In genomic region chr2:152686399-152686798, GRCm38 (mm10) we compare ENCODE assay signal across 8 mouse cellular contexts. TPM values are rescaled to one million over a fixed set of nuclear protein-coding genes. Genes with fewer than 3 reads are reported as not detected.
DNase-seq lines count a peak whose midpoint lies in the region; ATAC-seq and TF ChIP-seq lines count a peak whose summit lies in the region.

No protein-coding gene starts in this region.

- DNase-seq in left cerebral cortex, adult 2 months (ENCODE audit: extremely low spot score in 1 of 2, low spot score in 2 of 2): no peak
- DNase-seq in left cerebral cortex, adult 8-10 months (ENCODE audit: low spot score in 2 of 2): no peak
- no peak for DNase-seq in limb, embryonic 11.5 days (ENCODE audit: low spot score)
- no peak for DNase-seq in left cerebral cortex, adult 9 months (ENCODE audit: low spot score in 2 of 2)
- DNase-seq in urinary bladder, adult 2 months (ENCODE audit: low spot score): no peak

- intact Hi-C loops in left cerebral cortex, adult 2 months (cut with DNase I): no loop called here

- no peak for TF ChIP-seq CTCF in left cerebral cortex, adult 2 months (IDR thresholded peaks at IDR 0.05)

- peak; percentile 22 for ATAC-seq in forebrain, embryonic 13.5 days
- no peak for ATAC-seq in limb, embryonic 11.5 days (ENCODE audit: insufficient number of reproducible peaks, low FRiP score, low TSS enrichment, low read depth)
- ATAC-seq in neural tube, embryonic 14.5 days (ENCODE audit: low read depth): peak; percentile 39
- no peak for ATAC-seq in inflammation-experienced regulatory T-cells, adult 6 months

- no peaks in the 10 kb centered on the region for H3K27me3 ChIP-seq in forebrain, embryonic 13.5 days
- H3K27me3 ChIP-seq in limb, embryonic 11.5 days (ENCODE audit: control insufficient read depth, insufficient read depth, low read length): no peaks in the 10 kb centered on the region
- H3K27me3 ChIP-seq in neural tube, embryonic 14.5 days (ENCODE audit: control insufficient read depth, insufficient read depth, low read length): no peaks in the 10 kb centered on the region

- H3K9ac ChIP-seq in forebrain, embryonic 13.5 days: peak overlapping the region; percentile 27; the same call in 1 of the 2 replicates
- 0 out of 2 replicates have a peak overlapping the region, but pooled peaks have one; percentile 5 for H3K9ac ChIP-seq in limb, embryonic 11.5 days (ENCODE audit: low read length)
- H3K9ac ChIP-seq in neural tube, embryonic 14.5 days (replicated peaks; ENCODE audit: low read depth, low read length): peak overlapping the region; percentile 32; the same call in 1 of the 2 replicates

- peak overlapping the region; percentile 79; the same call in 1 of the 2 replicates for H3K27ac ChIP-seq in left cerebral cortex, adult 2 months
- H3K27ac ChIP-seq in forebrain, embryonic 13.5 days: peak overlapping the region; percentile 59
- H3K27ac ChIP-seq in limb, embryonic 11.5 days (replicated peaks; ENCODE audit: low read depth, low read length): no peak overlapping the region
- H3K27ac ChIP-seq in neural tube, embryonic 14.5 days (ENCODE audit: low read depth, low read length): peak overlapping the region; percentile 58; the same call in 1 of the 2 replicates

- peak overlapping the region; percentile 40 for H3K4me3 ChIP-seq in left cerebral cortex, adult 2 months
- peak overlapping the region; percentile 2 for H3K4me3 ChIP-seq in forebrain, embryonic 13.5 days
- peak overlapping the region; percentile 15; the same call in 1 of the 2 replicates for H3K4me3 ChIP-seq in limb, embryonic 11.5 days (ENCODE audit: low read depth, low read length)
- no peak overlapping the region; the same call in 1 of the 2 replicates for H3K4me3 ChIP-seq in neural tube, embryonic 14.5 days (ENCODE audit: low read depth, low read length)

- peak overlapping the region; percentile 48 for H3K4me2 ChIP-seq in forebrain, embryonic 13.5 days
- H3K4me2 ChIP-seq in limb, embryonic 11.5 days (ENCODE audit: low read depth, severe bottlenecking): peak overlapping the region; percentile 11; the same call in 1 of the 2 replicates
- H3K4me2 ChIP-seq in neural tube, embryonic 14.5 days (ENCODE audit: low read depth, low read length): peak overlapping the region; percentile 35

- no peaks in the 10 kb centered on the region; the same call in 1 of the 2 replicates for H3K9me3 ChIP-seq in forebrain, embryonic 13.5 days (replicated peaks)
- H3K9me3 ChIP-seq in limb, embryonic 11.5 days (ENCODE audit: control insufficient read depth, low read length): peaks cover 3% of the 10 kb centered on the region; the same call in 1 of the 2 replicates
- H3K9me3 ChIP-seq in neural tube, embryonic 14.5 days (ENCODE audit: control insufficient read depth, low read length): no peaks in the 10 kb centered on the region

- peaks cover 100% of the 10 kb centered on the region for H3K36me3 ChIP-seq in forebrain, embryonic 13.5 days (ENCODE audit: poor library complexity, severe bottlenecking)
- H3K36me3 ChIP-seq in limb, embryonic 11.5 days (ENCODE audit: control insufficient read depth, insufficient read depth, low read length): peaks cover 47% of the 10 kb centered on the region
- H3K36me3 ChIP-seq in neural tube, embryonic 14.5 days (ENCODE audit: control insufficient read depth, insufficient read depth, low read length): peaks cover 60% of the 10 kb centered on the region

- peaks cover 7% of the 10 kb centered on the region for H3K4me1 ChIP-seq in forebrain, embryonic 13.5 days
- no peaks in the 10 kb centered on the region for H3K4me1 ChIP-seq in limb, embryonic 11.5 days (ENCODE audit: control insufficient read depth, insufficient read depth, low read length)
- no peaks in the 10 kb centered on the region for H3K4me1 ChIP-seq in neural tube, embryonic 14.5 days (ENCODE audit: control insufficient read depth, insufficient read depth, low read length)

- WGBS in forebrain, embryonic 13.5 days: 60% methylated on average over 12 of the region's 12 CpGs
- 64% methylated on average over 12 of the region's 12 CpGs for WGBS in limb, embryonic 11.5 days
- WGBS in neural tube, embryonic 14.5 days: 57% methylated on average over 12 of the region's 12 CpGs

RNA-seq across cellular contexts. Expression of gene Mcts2, which starts 0.4 kb away (rescaled TPM):
- 10 to 100 TPM; 17.6 to 19.8 TPM for total RNA-seq in left cerebral cortex, adult 2 months (2021)
- total RNA-seq in left cerebral cortex, adult 8-10 months (2022): 10 to 100 TPM; 15.5 to 18.6 (median 18.2) TPM
- 40.0 and 42.2 TPM in 2 replicates for polyA plus RNA-seq in forebrain, embryonic 13.5 days (2015; fragmentation: Nextera tagmentation; extraction: Ambion mirVana)
- polyA plus RNA-seq in limb, embryonic 11.5 days (2014; fragmentation: Nextera tagmentation; extraction: Ambion mirVana): 37.1 and 38.5 TPM in 2 replicates
- polyA plus RNA-seq in neural tube, embryonic 14.5 days (2014; fragmentation: Nextera tagmentation; extraction: Ambion mirVana): 40.2 and 43.8 TPM in 2 replicates
- 1 to 10 TPM; 2.4 to 3.7 (median 2.5) TPM for polyA plus RNA-seq in inflammation-experienced regulatory T-cells, adult 6 months (2017; shearing (Covaris generic))
- polyA plus RNA-seq in urinary bladder, adult 2 months (2012; rRNA removed): 17.1 and 17.8 TPM in 2 replicates

RNA-seq across cellular contexts. Expression of gene H13, which starts 17.1 kb away (rescaled TPM):
- total RNA-seq in left cerebral cortex, adult 2 months (2021): 10 to 100 TPM; 77.2 to 82.2 TPM
- 10 to 100 TPM; 59.6 to 78.5 (median 71.8) TPM for total RNA-seq in left cerebral cortex, adult 8-10 months (2022)
- 131 and 142 TPM in 2 replicates for polyA plus RNA-seq in forebrain, embryonic 13.5 days (2015; fragmentation: Nextera tagmentation; extraction: Ambion mirVana)
- polyA plus RNA-seq in limb, embryonic 11.5 days (2014; fragmentation: Nextera tagmentation; extraction: Ambion mirVana): 123 and 126 TPM in 2 replicates
- polyA plus RNA-seq in neural tube, embryonic 14.5 days (2014; fragmentation: Nextera tagmentation; extraction: Ambion mirVana): 156 and 160 TPM in 2 replicates
- polyA plus RNA-seq in inflammation-experienced regulatory T-cells, adult 6 months (2017; shearing (Covaris generic)): 10 to 100 TPM; 61.6 to 72.9 (median 72.1) TPM
- 64.3 and 67.2 TPM in 2 replicates for polyA plus RNA-seq in urinary bladder, adult 2 months (2012; rRNA removed)

RNA-seq across cellular contexts. Expression of gene Id1, which starts 49.7 kb away (rescaled TPM):
- total RNA-seq in left cerebral cortex, adult 2 months (2021): 10 to 100 TPM; 22.4 to 24.2 TPM
- 10 to 100 TPM; 19.1 to 30.8 (median 22.9) TPM for total RNA-seq in left cerebral cortex, adult 8-10 months (2022)
- polyA plus RNA-seq in forebrain, embryonic 13.5 days (2015; fragmentation: Nextera tagmentation; extraction: Ambion mirVana): 25.8 and 26.1 TPM in 2 replicates
- 221 and 248 TPM in 2 replicates for polyA plus RNA-seq in limb, embryonic 11.5 days (2014; fragmentation: Nextera tagmentation; extraction: Ambion mirVana)
- polyA plus RNA-seq in neural tube, embryonic 14.5 days (2014; fragmentation: Nextera tagmentation; extraction: Ambion mirVana): 49.9 and 50.4 TPM in 2 replicates
- polyA plus RNA-seq in inflammation-experienced regulatory T-cells, adult 6 months (2017; shearing (Covaris generic)): under 1 TPM in 1 of 3 experiments, not detected in 2; 0.91 TPM
- polyA plus RNA-seq in urinary bladder, adult 2 months (2012; rRNA removed): 416 and 633 TPM in 2 replicates

RNA-seq across cellular contexts. Expression of gene Rem1, which starts 59.6 kb away (rescaled TPM):
- under 1 TPM; 0.65 to 0.68 TPM for total RNA-seq in left cerebral cortex, adult 2 months (2021)
- total RNA-seq in left cerebral cortex, adult 8-10 months (2022): 1 to 10 TPM in 2 of 4 experiments, under 1 TPM in 2; 0.87 to 1.6 (median 1.1) TPM
- polyA plus RNA-seq in forebrain, embryonic 13.5 days (2015; fragmentation: Nextera tagmentation; extraction: Ambion mirVana): 0.19 and 0.20 TPM in 2 replicates
- 0.69 and 0.88 TPM in 2 replicates for polyA plus RNA-seq in limb, embryonic 11.5 days (2014; fragmentation: Nextera tagmentation; extraction: Ambion mirVana)
- 0.33 TPM in 1 of 2 replicates, not detected in the other for polyA plus RNA-seq in neural tube, embryonic 14.5 days (2014; fragmentation: Nextera tagmentation; extraction: Ambion mirVana)
- polyA plus RNA-seq in inflammation-experienced regulatory T-cells, adult 6 months (2017; shearing (Covaris generic)): not detected
- polyA plus RNA-seq in urinary bladder, adult 2 months (2012; rRNA removed): 9.4 and 11.7 TPM in 2 replicates

Comparison
In these comparisons a context has a peak if more than half of its experiments do, and no peak if none do; other contexts are left out.
1. ATAC-seq: peak in forebrain, embryonic 13.5 days (single experiment) and neural tube, embryonic 14.5 days (single experiment); none in limb, embryonic 11.5 days (single experiment) and inflammation-experienced regulatory T-cells, adult 6 months (single experiment).
2. RNA of gene Id1, which starts 49.7 kb away (polyA plus RNA-seq): 416 to 633 TPM in urinary bladder, adult 2 months, 221 to 248 TPM in limb, embryonic 11.5 days, 49.9 to 50.4 TPM in neural tube, embryonic 14.5 days and 25.8 to 26.1 TPM in forebrain, embryonic 13.5 days; 0.91 TPM in inflammation-experienced regulatory T-cells, adult 6 months; every median in the first group is over 10 times any median in the second.
3. Peak in every context shown above with its lines, with median percentiles within 50 percentile points of each other: H3K4me2 ChIP-seq and H3K9ac ChIP-seq.